Mouse (Mus musculus): ENCODE data around the gene Hist1h3g. TPM values are rescaled to one million over a fixed set of nuclear protein-coding genes. Genes with fewer than 3 reads are reported as not detected.
A peak's percentile ranks its signal among the peaks of the same experiment; 100 is the strongest.

Gene Hist1h3g
- polyA plus RNA-seq, 1 experiment from 2014 or later = 3.0 TPM

GRCm38 (mm10) chr13:23497656-23498321, 37.4 kb upstream of the Hist1h3g start:
- H3K27ac ChIP-seq (replicated peaks in 1 of 2; ENCODE audit: control insufficient read depth in 1 of 2, insufficient read depth in 1 of 2, low read depth in 2 of 2, low read length in 2 of 2) = no peak overlapping the region
- H3K9ac ChIP-seq (ENCODE audit: low read length) = peak overlapping the region; percentile 61
- WGBS = 6% methylated on average over 19 of the region's 19 CpGs

GRCm38 (mm10) chr13:23498653-23499052, 36.6 kb upstream of the Hist1h3g start:
- peak overlapping the region; percentile 40 to 42; a peak in 3 of 4 replicates for H3K4me3 ChIP-seq (ENCODE audit: control insufficient read depth in 1 of 2, insufficient read depth in 1 of 2, low read depth in 1 of 2, low read length in 2 of 2)
- H3K4me1 ChIP-seq (ENCODE audit: control insufficient read depth in 2 of 2, insufficient read depth in 2 of 2, low read length in 2 of 2) = peaks cover 2 to 12% of the 10 kb centered on the region in 2 experiments; a peak in 2 of 4 replicates
- no peaks in the 10 kb centered on the region for H3K9me3 ChIP-seq (ENCODE audit: control insufficient read depth, low read length)
- H3K4me2 ChIP-seq (ENCODE audit: low read length) = peak overlapping the region; percentile 71
- H3K27ac ChIP-seq (replicated peaks in 1 of 2; ENCODE audit: control insufficient read depth in 1 of 2, insufficient read depth in 1 of 2, low read depth in 2 of 2, low read length in 2 of 2) = peak overlapping the region in 1 of 2 experiments; percentile 39; a peak in 1 of 4 replicates
- ATAC-seq (ENCODE audit: insufficient number of reproducible peaks, insufficient read depth, low FRiP score, low read depth) = no peak
- H3K27me3 ChIP-seq (ENCODE audit: control insufficient read depth, insufficient read depth, low read length) = no peaks in the 10 kb centered on the region
- H3K36me3 ChIP-seq (ENCODE audit: control insufficient read depth, insufficient read depth, low read length) = no peaks in the 10 kb centered on the region
- H3K9ac ChIP-seq (ENCODE audit: low read length) = peak overlapping the region; percentile 61
- WGBS = 7% methylated on average over 10 of the region's 10 CpGs

More at GRCm38 (mm10) chr13:23497656-23498321, 37.4 kb upstream of the Hist1h3g start:
- Histone ChIP-seq H3K4me3 (ENCODE audit: control insufficient read depth in 1 of 2, insufficient read depth in 1 of 2, low read depth in 1 of 2, low read length in 2 of 2) (peak overlapping the region; percentile 40 to 42), H3K9me3 (ENCODE audit: control insufficient read depth, low read length) (no peaks in the 10 kb centered on the region), H3K27me3 (ENCODE audit: control insufficient read depth, insufficient read depth, low read length) (no peaks in the 10 kb centered on the region), H3K4me2 (ENCODE audit: low read length) (peak overlapping the region; percentile 71), H3K36me3 (ENCODE audit: control insufficient read depth, insufficient read depth, low read length) (no peaks in the 10 kb centered on the region), H3K4me1 (ENCODE audit: control insufficient read depth in 2 of 2, insufficient read depth in 2 of 2, low read length in 2 of 2) (peaks cover 2 to 12% of the 10 kb centered on the region in 2 experiments; a peak in 2 of 4 replicates)
- ATAC-seq (ENCODE audit: insufficient number of reproducible peaks, insufficient read depth, low FRiP score, low read depth) = no peak

DNA sequence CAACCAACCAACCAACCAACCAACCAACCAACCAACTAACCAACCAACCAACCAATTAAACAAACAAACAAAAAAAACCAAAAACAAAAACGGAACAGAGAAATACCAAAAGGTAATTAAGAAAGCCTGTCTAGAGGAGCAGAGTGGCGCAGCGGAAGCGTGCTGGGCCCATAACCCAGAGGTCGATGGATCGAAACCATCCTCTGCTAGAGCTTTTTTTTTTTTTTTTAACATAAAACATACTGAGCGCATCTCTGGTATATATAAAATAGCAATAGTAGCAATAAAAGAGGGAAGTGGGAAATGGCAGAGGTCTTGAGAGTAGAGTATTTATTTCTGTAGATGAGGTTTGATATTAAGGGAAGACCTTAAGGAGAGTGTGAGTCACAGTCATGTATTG, 35.3 kb upstream of the Hist1h3g start:
- no peak overlapping the region for H3K4me3 ChIP-seq (ENCODE audit: control insufficient read depth in 1 of 2, insufficient read depth in 1 of 2, low read depth in 1 of 2, low read length in 2 of 2)
- ATAC-seq (ENCODE audit: insufficient number of reproducible peaks, insufficient read depth, low FRiP score, low read depth) = no peak
- H3K27ac ChIP-seq (replicated peaks in 1 of 2; ENCODE audit: control insufficient read depth in 1 of 2, insufficient read depth in 1 of 2, low read depth in 2 of 2, low read length in 2 of 2) = no peak overlapping the region
- H3K9ac ChIP-seq (ENCODE audit: low read length) = no peak overlapping the region
- H3K4me1 ChIP-seq (ENCODE audit: control insufficient read depth in 2 of 2, insufficient read depth in 2 of 2, low read length in 2 of 2) = peaks cover 2 to 19% of the 10 kb centered on the region in 2 experiments; a peak in 2 of 4 replicates
- H3K4me2 ChIP-seq (ENCODE audit: low read length) = no peak overlapping the region
- H3K9me3 ChIP-seq (ENCODE audit: control insufficient read depth, low read length) = no peaks in the 10 kb centered on the region
- H3K36me3 ChIP-seq (ENCODE audit: control insufficient read depth, insufficient read depth, low read length) = no peaks in the 10 kb centered on the region
- H3K27me3 ChIP-seq (ENCODE audit: control insufficient read depth, insufficient read depth, low read length) = no peaks in the 10 kb centered on the region
- 16% methylated on average over 7 of the region's 7 CpGs for WGBS

GRCm38 (mm10) chr13:23500424-23501200, 34.6 kb upstream of the Hist1h3g start:
- Histone ChIP-seq H3K4me2 (ENCODE audit: low read length) (peak overlapping the region; percentile 42), H3K9me3 (ENCODE audit: control insufficient read depth, low read length) (no peaks in the 10 kb centered on the region), H3K4me3 (ENCODE audit: control insufficient read depth in 1 of 2, insufficient read depth in 1 of 2, low read depth in 1 of 2, low read length in 2 of 2) (no peak overlapping the region), H3K4me1 (ENCODE audit: control insufficient read depth in 2 of 2, insufficient read depth in 2 of 2, low read length in 2 of 2) (peaks cover 6 to 25% of the 10 kb centered on the region in 2 experiments; a peak in 3 of 4 replicates), H3K36me3 (ENCODE audit: control insufficient read depth, insufficient read depth, low read length) (no peaks in the 10 kb centered on the region), H3K27ac (replicated peaks in 1 of 2; ENCODE audit: control insufficient read depth in 1 of 2, insufficient read depth in 1 of 2, low read depth in 2 of 2, low read length in 2 of 2) (no peak overlapping the region), H3K9ac (ENCODE audit: low read length) (no peak overlapping the region), H3K27me3 (ENCODE audit: control insufficient read depth, insufficient read depth, low read length) (no peaks in the 10 kb centered on the region)
- no peak; the same call in 1 of the 2 replicates for ATAC-seq (ENCODE audit: insufficient number of reproducible peaks, insufficient read depth, low FRiP score, low read depth)
- 4% methylated on average over 17 of the region's 17 CpGs for WGBS

DNA sequence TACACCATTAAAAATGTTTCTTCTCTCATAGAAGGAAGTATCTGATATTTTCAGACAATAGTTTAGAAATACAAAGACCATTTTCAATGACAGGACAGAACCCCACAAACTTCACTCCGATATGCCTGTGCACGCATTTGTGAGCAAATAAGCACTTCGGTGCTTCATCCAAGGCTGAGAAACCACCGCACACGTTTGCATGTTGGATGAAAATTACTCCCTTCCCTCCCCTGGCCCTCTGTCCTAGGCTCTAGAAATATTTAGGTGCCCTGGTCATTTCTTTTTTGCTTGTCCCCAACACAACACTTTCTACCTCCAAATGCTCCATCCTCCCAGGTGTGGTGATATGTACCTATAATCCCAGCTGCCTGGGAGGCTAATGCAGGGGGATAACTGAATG, 33.7 kb upstream of the Hist1h3g start:
- Histone ChIP-seq H3K4me3 (ENCODE audit: control insufficient read depth in 1 of 2, insufficient read depth in 1 of 2, low read depth in 1 of 2, low read length in 2 of 2) (peak overlapping the region in 1 of 2 experiments; percentile 18; a peak in 1 of 4 replicates), H3K9ac (ENCODE audit: low read length) (no peak overlapping the region), H3K36me3 (ENCODE audit: control insufficient read depth, insufficient read depth, low read length) (no peaks in the 10 kb centered on the region), H3K27ac (replicated peaks in 1 of 2; ENCODE audit: control insufficient read depth in 1 of 2, insufficient read depth in 1 of 2, low read depth in 2 of 2, low read length in 2 of 2) (no peak overlapping the region), H3K27me3 (ENCODE audit: control insufficient read depth, insufficient read depth, low read length) (no peaks in the 10 kb centered on the region), H3K4me1 (ENCODE audit: control insufficient read depth in 2 of 2, insufficient read depth in 2 of 2, low read length in 2 of 2) (peaks cover 11 to 27% of the 10 kb centered on the region in 2 experiments; a peak in 3 of 4 replicates), H3K4me2 (ENCODE audit: low read length) (peak overlapping the region; percentile 42), H3K9me3 (ENCODE audit: control insufficient read depth, low read length) (no peaks in the 10 kb centered on the region)
- WGBS = 19% methylated on average over 5 of the region's 5 CpGs
- no peak for ATAC-seq (ENCODE audit: insufficient number of reproducible peaks, insufficient read depth, low FRiP score, low read depth)

GRCm38 (mm10) chr13:23502031-23502567, 33.1 kb upstream of the Hist1h3g start:
- no peak for ATAC-seq (ENCODE audit: insufficient number of reproducible peaks, insufficient read depth, low FRiP score, low read depth)
- Histone ChIP-seq H3K27me3 (ENCODE audit: control insufficient read depth, insufficient read depth, low read length) (no peaks in the 10 kb centered on the region), H3K4me2 (ENCODE audit: low read length) (peak overlapping the region; percentile 42), H3K4me3 (ENCODE audit: control insufficient read depth in 1 of 2, insufficient read depth in 1 of 2, low read depth in 1 of 2, low read length in 2 of 2) (peak overlapping the region in 1 of 2 experiments; percentile 18; a peak in 1 of 4 replicates), H3K36me3 (ENCODE audit: control insufficient read depth, insufficient read depth, low read length) (no peaks in the 10 kb centered on the region), H3K4me1 (ENCODE audit: control insufficient read depth in 2 of 2, insufficient read depth in 2 of 2, low read length in 2 of 2) (peaks cover 11 to 27% of the 10 kb centered on the region in 2 experiments; a peak in 3 of 4 replicates), H3K9ac (ENCODE audit: low read length) (no peak overlapping the region), H3K9me3 (ENCODE audit: control insufficient read depth, low read length) (no peaks in the 10 kb centered on the region), H3K27ac (replicated peaks in 1 of 2; ENCODE audit: control insufficient read depth in 1 of 2, insufficient read depth in 1 of 2, low read depth in 2 of 2, low read length in 2 of 2) (no peak overlapping the region)
- 36% methylated on average over 9 of the region's 9 CpGs for WGBS

- 51% methylated on average over 4 of the region's 4 CpGs for WGBS
- Histone ChIP-seq H3K4me3 (ENCODE audit: control insufficient read depth in 1 of 2, insufficient read depth in 1 of 2, low read depth in 1 of 2, low read length in 2 of 2) (no peak overlapping the region), H3K27me3 (ENCODE audit: control insufficient read depth, insufficient read depth, low read length) (no peaks in the 10 kb centered on the region), H3K36me3 (ENCODE audit: control insufficient read depth, insufficient read depth, low read length) (no peaks in the 10 kb centered on the region), H3K4me2 (ENCODE audit: low read length) (no peak overlapping the region), H3K9ac (ENCODE audit: low read length) (no peak overlapping the region), H3K27ac (replicated peaks in 1 of 2; ENCODE audit: control insufficient read depth in 1 of 2, insufficient read depth in 1 of 2, low read depth in 2 of 2, low read length in 2 of 2) (no peak overlapping the region), H3K9me3 (ENCODE audit: control insufficient read depth, low read length) (no peaks in the 10 kb centered on the region), H3K4me1 (ENCODE audit: control insufficient read depth in 2 of 2, insufficient read depth in 2 of 2, low read length in 2 of 2) (peaks cover 16 to 30% of the 10 kb centered on the region in 2 experiments; a peak in 3 of 4 replicates)
- no peak for ATAC-seq (ENCODE audit: insufficient number of reproducible peaks, insufficient read depth, low FRiP score, low read depth)
Measured at GRCm38 (mm10) chr13:23502916-23503315, 32.3 kb upstream of the Hist1h3g start.
